Mouse (Mus musculus) kidney, postnatal 36 days (tissue): ENCODE measurements around the gene Prkci.
A peak's percentile ranks its signal among the peaks of the same experiment; 100 is the strongest.

ENCODE experiments used
- DNase-seq, 2 experiments: peaks; one replicate each; pipeline ENCODE4 v3.0.0; 2021 to 2022; ENCODE audit warnings: mixed read lengths in 2 of 2

Gene Prkci

GRCm38 (mm10) chr3:30995283-30995898, at the start of gene Prkci:
Prkci (plus strand) TSS chr3:30995747.
- DNase-seq: peak; percentile 94 to 97

- DNase-seq: peak; percentile 58 to 74
Measured at GRCm38 (mm10) chr3:30951652-30952051, 43.9 kb upstream of the Prkci start.

GRCm38 (mm10) chr3:30952273-30953070, 43.1 kb upstream of the Prkci start:
- peak in 1 of 2 experiments; percentile 39 for DNase-seq

- DNase-seq: no peak
Measured at GRCm38 (mm10) chr3:30956327-30956726, 39.2 kb upstream of the Prkci start.

GRCm38 (mm10) chr3:30958709-30959108, 36.8 kb upstream of the Prkci start:
- DNase-seq: no peak

- no peak for DNase-seq
Measured at GRCm38 (mm10) chr3:30959868-30960831, 35.4 kb upstream of the Prkci start.

GRCm38 (mm10) chr3:30963100-30963499, 32.4 kb upstream of the Prkci start:
- no peak for DNase-seq

GRCm38 (mm10) chr3:30964216-30964615, 31.3 kb upstream of the Prkci start:
- no peak for DNase-seq

- no peak for DNase-seq
Measured at GRCm38 (mm10) chr3:30965644-30966043, 29.9 kb upstream of the Prkci start.

- peak; percentile 39 to 63 for DNase-seq
Measured at GRCm38 (mm10) chr3:30968531-30969092, 26.9 kb upstream of the Prkci start.

GRCm38 (mm10) chr3:30969104-30969581, 26.4 kb upstream of the Prkci start, which contains the start of gene Phc3:
Phc3 (minus strand) TSS chr3:30969415.
- peak; percentile 94 for DNase-seq

- peak; percentile 76 to 89 for DNase-seq
Measured at GRCm38 (mm10) chr3:30975102-30975754, 20.3 kb upstream of the Prkci start.

- peak; percentile 41 to 51 for DNase-seq
Measured at GRCm38 (mm10) chr3:30976991-30977603, 18.4 kb upstream of the Prkci start.

GRCm38 (mm10) chr3:30981616-30982380, 13.7 kb upstream of the Prkci start:
- peak; percentile 42 to 45 for DNase-seq

GRCm38 (mm10) chr3:30982924-30983536, 12.5 kb upstream of the Prkci start:
- DNase-seq: no peak

- DNase-seq: no peak
Measured at GRCm38 (mm10) chr3:30987396-30988318, 7.9 kb upstream of the Prkci start.

GRCm38 (mm10) chr3:30992161-30992560, 3.4 kb upstream of the Prkci start:
- no peak for DNase-seq

GRCm38 (mm10) chr3:30993066-30993573, 2.4 kb upstream of the Prkci start:
- peak in 1 of 2 experiments; percentile 26 for DNase-seq

GRCm38 (mm10) chr3:30994859-30995258, 688 bp upstream of the Prkci start:
- no peak for DNase-seq
